Mouse (Mus musculus) lung, postnatal 0 days (tissue): ENCODE data around the gene Nr3c2.

ENCODE experiments used
- CTCF ChIP-seq: IDR thresholded peaks from 2 replicates; pipeline ENCODE4 v1.5.1; 2016; ENCODE audit warnings: antibody characterized with exemption, mild to moderate bottlenecking
- EP300 ChIP-seq: IDR thresholded peaks from 2 replicates; pipeline ENCODE4 v1.6.1; 2016; ENCODE audit warnings: antibody characterized with exemption, mild to moderate bottlenecking, control low read depth

- TF ChIP-seq CTCF (no peak), EP300 (no peak)
Observed at GRCm38 (mm10) chr8:77250094-77250493, 350.9 kb downstream of the Nr3c2 start.
